Mouse (Mus musculus): Measurements from ENCODE around the gene Slc25a1.

- TF ChIP-seq POLR2A (IDR thresholded peaks at IDR 0.05; ENCODE audit: extremely low read depth, insufficient read depth, low read length) = no peak
- peak; percentile 46 for TF ChIP-seq CTCF (IDR thresholded peaks at IDR 0.05; ENCODE audit: extremely low read depth, insufficient read depth, low read length)
These were observed 647 bp upstream of the Slc25a1 start for GRCm38 (mm10) chr16:17928627-17929104.
